Mouse (Mus musculus) G1E (cell line): ENCODE results near the gene Ube2cbp. TPM values are rescaled to one million over a fixed set of nuclear protein-coding genes. Genes with fewer than 3 reads are reported as not detected.
A peak's percentile ranks its signal among the peaks of the same experiment; 100 is the strongest.

Experiments used
- ATAC-seq: 2 replicates; pipeline ENCODE4 v1.8.0; 2016; ENCODE audit warnings: mild to moderate bottlenecking; ENCODE audit not compliant: insufficient number of reproducible peaks, poor library complexity, low FRiP score, severe bottlenecking; ENCODE audit errors: extremely low read depth
- DNase-seq: peaks from one replicate; pipeline ENCODE4 v3.0.0; 2012; ENCODE audit warnings: low spot score
- H3K27me3 ChIP-seq: 2 replicates; pipeline ENCODE4 v1.6.1; 2012; ENCODE audit warnings: mild to moderate bottlenecking, low read length, inconsistent platforms; ENCODE audit not compliant: insufficient read depth
- H3K36me3 ChIP-seq: replicated peaks from 2 replicates; pipeline ENCODE3; 2012; ENCODE audit warnings: mild to moderate bottlenecking, inconsistent platforms
- H3K4me1 ChIP-seq: 2 replicates; pipeline ENCODE4 v1.6.1; 2012; ENCODE audit warnings: low read depth, low read length, inconsistent platforms, mixed read lengths; ENCODE audit not compliant: insufficient read depth
- H3K4me3 ChIP-seq: 2 replicates; pipeline ENCODE4 v1.5.1; 2012; ENCODE audit warnings: low read depth, mild to moderate bottlenecking, inconsistent platforms, low read length, moderate library complexity, mixed read lengths
- H3K9me3 ChIP-seq: replicated peaks from 2 replicates; pipeline ENCODE4 v1.6.1; 2012; ENCODE audit warnings: inconsistent platforms
- CTCF ChIP-seq: IDR thresholded peaks from 2 replicates; pipeline ENCODE4 v1.5.1; 2012; ENCODE audit warnings: low read depth, low read length, inconsistent platforms, mixed read lengths
- GATA1 ChIP-seq: IDR thresholded peaks from 2 replicates; pipeline ENCODE4 v1.6.1; 2012; ENCODE audit warnings: borderline replicate concordance, low read length, inconsistent platforms, mixed read lengths
- GATA2 ChIP-seq: IDR thresholded peaks from 2 replicates; pipeline ENCODE4 v1.6.1; 2012; ENCODE audit warnings: low read depth, low read length, inconsistent platforms, borderline replicate concordance
- POLR2AphosphoS5 ChIP-seq: IDR thresholded peaks from 2 replicates; pipeline ENCODE4 v1.6.1; 2012; ENCODE audit warnings: low read depth, low read length, inconsistent platforms; ENCODE audit not compliant: insufficient replicate concordance
- TAL1 ChIP-seq: conservative IDR thresholded peaks from 2 replicates; pipeline ENCODE4 v1.6.1; 2012; ENCODE audit warnings: low read depth, low read length, inconsistent platforms, mixed read lengths
- polyA plus RNA-seq: library from polyadenylated mRNA; stranded (reverse); fragments of >175 nt; gene quantifications from 2 replicates; pipeline ENCODE4 v1.2.3, GENCODE M21; 2012
- total RNA-seq, 2 experiments: library from RNA; stranded (forward) in 1 of 2; stranded (reverse) in 1 of 2; fragments of 200-1000 nt in 1 of 2; fragments of >200 nt in 1 of 2; fragmentation: Nextera tagmentation in 1 of 2; gene quantifications; 2 replicates each; pipeline ENCODE4 v1.2.3; 2014 to 2017

The Ube2cbp gene
- total and polyA plus RNA-seq, 3 experiments: 2.2 to 4.2 (median 2.3) TPM

- no peaks in the 10 kb centered on the region for H3K9me3 ChIP-seq
- TF ChIP-seq GATA1 (no peak), GATA2 (no peak), TAL1 (no peak), CTCF (no peak), POLR2AphosphoS5 (no peak)
- no peak for DNase-seq
- no peaks in the 10 kb centered on the region for H3K4me1 ChIP-seq
- no peak for ATAC-seq
- H3K36me3 ChIP-seq: peaks cover 2% of the 10 kb centered on the region
- no peak overlapping the region for H3K4me3 ChIP-seq
- H3K27me3 ChIP-seq: no peaks in the 10 kb centered on the region
Measured at GRCm38 (mm10) chr9:86482236-86482635, 17.5 kb upstream of the Ube2cbp start.

DNA sequence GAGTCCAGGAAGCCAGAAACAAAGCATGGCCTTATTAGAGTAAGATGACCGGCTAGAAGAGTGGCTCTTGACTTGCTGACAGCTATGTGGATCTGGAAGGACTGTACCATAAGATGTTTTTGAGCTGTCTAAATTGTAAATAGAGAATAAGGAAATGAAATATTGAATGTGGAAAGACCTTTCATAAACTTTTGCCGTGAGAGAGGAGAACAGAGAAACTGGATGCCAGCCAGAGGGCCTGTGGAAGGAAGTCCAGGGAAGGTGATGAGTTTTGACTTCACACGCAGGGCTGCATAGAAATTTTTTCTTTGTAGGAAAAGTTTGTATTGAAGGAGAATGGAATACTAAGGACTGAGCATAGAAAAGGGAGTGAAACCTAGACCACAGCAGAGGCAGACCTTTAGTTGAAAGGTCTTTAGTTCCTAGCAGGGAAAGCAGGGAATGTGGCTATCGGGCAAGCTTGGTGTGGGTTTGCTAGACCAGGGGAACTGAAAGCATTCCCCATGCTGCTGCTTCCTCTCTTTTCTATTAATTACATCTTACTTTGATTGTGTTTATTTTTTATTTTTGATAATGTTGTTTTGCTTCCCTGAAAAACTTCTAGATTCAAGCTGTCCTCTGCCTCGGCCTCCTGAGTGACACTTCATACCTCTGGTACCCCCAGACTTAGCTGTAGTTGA lies 13.8 kb upstream of the Ube2cbp start:
- ATAC-seq (no peak), DNase-seq (no peak)
- H3K9me3 ChIP-seq: no peaks in the 10 kb centered on the region
- TF ChIP-seq POLR2AphosphoS5: no peak
- no peak for TF ChIP-seq CTCF
- TF ChIP-seq GATA2: no peak
- TF ChIP-seq TAL1: no peak
- no peak for TF ChIP-seq GATA1
- no peak overlapping the region for H3K4me3 ChIP-seq
- peaks cover 5% of the 10 kb centered on the region for H3K36me3 ChIP-seq
- H3K27me3 ChIP-seq: no peaks in the 10 kb centered on the region
- H3K4me1 ChIP-seq: 0 out of 2 replicates have a peak, but pooled peaks cover 3% of the 10 kb centered on the region

DNA sequence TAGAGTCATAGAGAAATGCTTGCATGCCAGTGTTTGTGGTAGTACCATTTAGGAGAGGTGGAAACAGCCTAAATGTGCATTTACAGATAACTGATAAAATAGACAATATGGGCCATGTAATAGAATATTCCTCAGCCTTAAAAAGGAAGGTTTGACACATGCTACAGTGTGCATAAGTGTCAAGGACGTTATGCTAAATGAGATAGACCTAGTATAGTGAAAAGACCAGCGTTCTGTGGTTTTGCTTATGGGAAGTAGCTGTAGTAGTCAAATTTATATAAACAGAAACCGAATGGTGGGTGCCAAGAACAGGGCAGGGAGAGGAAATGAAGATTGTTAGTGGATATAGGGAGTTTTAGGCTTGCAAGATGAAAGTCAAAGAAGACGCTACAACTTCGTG lies 12.0 kb upstream of the Ube2cbp start:
- H3K9me3 ChIP-seq: no peaks in the 10 kb centered on the region
- DNase-seq: no peak
- peak; percentile 28; the same call in 1 of the 2 replicates for ATAC-seq
- 0 out of 2 replicates have a peak, but pooled peaks cover 3% of the 10 kb centered on the region for H3K4me1 ChIP-seq
- H3K36me3 ChIP-seq: peaks cover 5% of the 10 kb centered on the region
- H3K27me3 ChIP-seq: no peaks in the 10 kb centered on the region
- H3K4me3 ChIP-seq: no peak overlapping the region
- TF ChIP-seq POLR2AphosphoS5: no peak
- no peak for TF ChIP-seq GATA2
- TF ChIP-seq CTCF: no peak
- no peak for TF ChIP-seq TAL1

DNA sequence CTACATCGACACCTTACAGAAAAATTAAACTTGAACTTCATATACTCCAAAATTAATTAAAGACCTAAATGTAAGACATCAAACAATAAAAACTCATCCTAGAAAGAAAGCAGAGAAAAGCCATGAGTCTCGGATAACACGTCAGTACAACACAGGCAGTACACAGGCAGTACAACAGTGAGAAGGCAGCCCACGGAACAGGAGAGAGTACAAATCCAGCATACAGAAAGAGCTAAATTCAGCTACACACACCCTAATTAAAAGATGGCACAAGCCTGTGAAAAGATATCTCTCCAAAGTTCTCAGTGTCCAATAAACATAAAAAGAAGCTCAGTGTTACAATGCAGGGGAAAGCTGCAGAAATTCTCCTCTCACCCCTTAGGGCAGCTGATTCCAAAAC lies 11.2 kb upstream of the Ube2cbp start:
- no peak for TF ChIP-seq CTCF
- TF ChIP-seq GATA1: no peak
- no peak for TF ChIP-seq POLR2AphosphoS5
- no peak for TF ChIP-seq TAL1
- TF ChIP-seq GATA2: no peak
- no peaks in the 10 kb centered on the region for H3K27me3 ChIP-seq
- DNase-seq (no peak), ATAC-seq (no peak)
- 0 out of 2 replicates have a peak, but pooled peaks cover 3% of the 10 kb centered on the region for H3K4me1 ChIP-seq
- peaks cover 5% of the 10 kb centered on the region for H3K36me3 ChIP-seq
- no peaks in the 10 kb centered on the region for H3K9me3 ChIP-seq
- no peak overlapping the region for H3K4me3 ChIP-seq

GRCm38 (mm10) chr9:86466990-86467870 lies 2.5 kb upstream of the Ube2cbp start, which contains the start of gene Dop1a:
TSS of gene Dop1a (plus strand) at chr9:86467154.
- Histone ChIP-seq H3K36me3 (peaks cover 3% of the 10 kb centered on the region), H3K4me3 (peak within 1 kb of the TSS; percentile 86), H3K9me3 (no peaks in the 10 kb centered on the region), H3K27me3 (no peaks in the 10 kb centered on the region), H3K4me1 (peaks cover 26% of the 10 kb centered on the region)
- DNase-seq: peak; percentile 82
- TF ChIP-seq CTCF (peak; percentile 67), TAL1 (no peak)
- ATAC-seq: peak; percentile 67

DNA sequence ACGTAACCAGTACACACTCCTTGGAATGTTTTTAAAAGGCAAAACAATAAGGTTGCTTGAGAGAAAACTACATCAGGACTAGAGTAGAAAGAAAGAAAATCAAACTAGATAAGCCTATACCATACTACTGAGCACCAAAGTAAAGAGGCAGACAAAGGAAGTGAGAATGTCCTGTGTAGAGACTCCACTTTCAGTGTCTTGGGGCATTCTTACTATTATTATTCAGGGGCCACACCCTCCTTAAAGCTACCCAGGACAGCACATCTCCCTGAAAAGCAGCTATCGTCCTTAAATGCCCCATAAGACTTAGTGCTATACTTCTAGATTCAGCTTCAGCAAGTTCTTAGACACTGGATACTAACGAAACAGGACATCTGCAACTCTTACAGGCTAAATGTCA lies 11.1 kb downstream of the Ube2cbp start:
- ATAC-seq (no peak), DNase-seq (no peak)
- H3K36me3 ChIP-seq: no peaks in the 10 kb centered on the region
- no peaks in the 10 kb centered on the region for H3K9me3 ChIP-seq
- no peak for TF ChIP-seq POLR2AphosphoS5
- TF ChIP-seq CTCF: no peak
- TF ChIP-seq TAL1: no peak
- TF ChIP-seq GATA2: no peak
- no peak for TF ChIP-seq GATA1
- H3K27me3 ChIP-seq: no peaks in the 10 kb centered on the region
- no peak overlapping the region for H3K4me3 ChIP-seq
- peaks cover 6% of the 10 kb centered on the region for H3K4me1 ChIP-seq
